Mouse (Mus musculus) liver, embryonic 12.5 days (tissue): Measurements from ENCODE around the gene Hcfc1r1. TPM values are rescaled to one million over a fixed set of nuclear protein-coding genes. Genes with fewer than 3 reads are reported as not detected.

ENCODE experiments used
- ATAC-seq: fragments of 200-750 bp; cut with Nextera tagmentation; 2 replicates; pipeline ENCODE4 v1.8.0; 2017; ENCODE audit warnings: moderate number of reproducible peaks, mild to moderate bottlenecking, moderate library complexity
- H3K27ac ChIP-seq: fragments of 300-500 bp; sonication (generic); 2 replicates; pipeline ENCODE4 v1.5.1; 2016; ENCODE audit warnings: mild to moderate bottlenecking
- H3K27me3 ChIP-seq: fragments of 300-500 bp; sonication (generic); replicated peaks from 2 replicates; pipeline ENCODE4 v1.6.1; 2016; ENCODE audit warnings: mild to moderate bottlenecking, moderate library complexity
- H3K36me3 ChIP-seq: fragments of 300-500 bp; sonication (generic); 2 replicates; pipeline ENCODE4 v1.6.1; 2016; ENCODE audit warnings: mild to moderate bottlenecking, moderate library complexity
- H3K4me1 ChIP-seq: fragments of 300-500 bp; sonication (generic); 2 replicates; pipeline ENCODE4 v1.6.1; 2016
- H3K4me2 ChIP-seq: fragments of 300-500 bp; sonication (generic); 2 replicates; pipeline ENCODE4 v1.6.1; 2016; ENCODE audit warnings: mild to moderate bottlenecking, moderate library complexity
- H3K4me3 ChIP-seq: fragments of 300-500 bp; sonication (generic); 2 replicates; pipeline ENCODE4 v1.5.1; 2016; ENCODE audit warnings: mild to moderate bottlenecking, moderate library complexity
- H3K9ac ChIP-seq: fragments of 300-500 bp; sonication (generic); 2 replicates; pipeline ENCODE4 v1.6.1; 2016; ENCODE audit warnings: mild to moderate bottlenecking, moderate library complexity
- H3K9me3 ChIP-seq: fragments of 300-500 bp; sonication (generic); replicated peaks from 2 replicates; pipeline ENCODE4 v1.6.1; 2016; ENCODE audit warnings: mild to moderate bottlenecking, moderate library complexity
- WGBS: fragments of 180-500 bp; shearing (Covaris S2); methylation state at CpG from one replicate; pipeline ENCODE4 v1.1.7; 2016; ENCODE audit not compliant: insufficient replicate concordance; 5-methylcytosine and 5-hydroxymethylcytosine counted together
- polyA plus RNA-seq: library from polyadenylated mRNA; unstranded; fragments of >200 nt; fragmentation: Nextera tagmentation; extraction: Ambion mirVana; gene quantifications from 2 replicates; pipeline ENCODE4 v1.2.1, GENCODE M21; 2016

The Hcfc1r1 gene
- polyA plus RNA-seq, 1 experiment from 2014 or later: 23.6 TPM

GRCm38 (mm10) chr17:23699131-23700077 is 26.0 kb downstream of the Hcfc1r1 start:
- 3% methylated on average over 67 of the region's 101 CpGs for WGBS
- Histone ChIP-seq H3K4me1 (peaks cover 12% of the 10 kb centered on the region; the same call in 1 of the 2 replicates), H3K9ac (peak overlapping the region; percentile 55), H3K36me3 (no peaks in the 10 kb centered on the region), H3K27ac (no peak overlapping the region), H3K27me3 (peaks cover 88% of the 10 kb centered on the region), H3K9me3 (no peaks in the 10 kb centered on the region), H3K4me2 (peak overlapping the region; percentile 92), H3K4me3 (peak overlapping the region; percentile 64)
- ATAC-seq: peak; percentile 30; the same call in 1 of the 2 replicates

DNA sequence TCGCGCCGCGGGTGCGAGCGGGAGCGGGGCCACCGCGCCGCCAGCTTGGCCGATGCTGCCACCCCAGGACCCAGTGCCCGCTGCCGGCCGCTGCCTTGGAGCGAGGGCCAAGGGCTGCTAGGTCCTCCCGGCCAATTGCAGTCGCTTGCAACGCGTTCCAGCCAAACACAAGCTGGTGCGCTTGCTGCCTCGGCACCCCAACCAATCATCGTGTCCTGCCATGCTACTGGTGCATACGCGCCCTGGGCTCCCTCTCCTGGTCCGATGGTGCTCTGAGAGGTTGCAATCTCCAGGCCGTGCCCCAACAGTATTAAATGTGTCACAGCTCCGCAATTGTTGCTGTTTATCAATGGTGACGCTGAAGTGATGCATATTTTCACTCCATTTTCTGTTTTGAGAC is 26.7 kb downstream of the Hcfc1r1 start:
- H3K27me3 ChIP-seq: peaks cover 89% of the 10 kb centered on the region
- H3K27ac ChIP-seq: no peak overlapping the region
- H3K4me1 ChIP-seq: peaks cover 12% of the 10 kb centered on the region; the same call in 1 of the 2 replicates
- 4% methylated on average over 28 of the region's 28 CpGs for WGBS
- ATAC-seq: peak; percentile 85
- no peaks in the 10 kb centered on the region for H3K36me3 ChIP-seq
- H3K9me3 ChIP-seq: no peaks in the 10 kb centered on the region
- H3K4me2 ChIP-seq: peak overlapping the region; percentile 92
- H3K9ac ChIP-seq: peak overlapping the region; percentile 55
- H3K4me3 ChIP-seq: peak overlapping the region; percentile 64

GRCm38 (mm10) chr17:23703301-23703700 is 29.9 kb downstream of the Hcfc1r1 start:
- 66% methylated on average over 9 of the region's 9 CpGs for WGBS

GRCm38 (mm10) chr17:23704741-23705140 is 31.3 kb downstream of the Hcfc1r1 start:
- Histone ChIP-seq H3K4me3 (no peak overlapping the region), H3K9me3 (no peaks in the 10 kb centered on the region), H3K4me1 (peaks cover 5% of the 10 kb centered on the region; the same call in 1 of the 2 replicates), H3K4me2 (no peak overlapping the region), H3K36me3 (no peaks in the 10 kb centered on the region), H3K9ac (no peak overlapping the region), H3K27me3 (peaks cover 79% of the 10 kb centered on the region), H3K27ac (no peak overlapping the region)
- WGBS: 64% methylated on average over 7 of the region's 7 CpGs
- ATAC-seq: no peak

More at GRCm38 (mm10) chr17:23703301-23703700, 29.9 kb downstream of the Hcfc1r1 start:
- no peak for ATAC-seq
- peaks cover 12% of the 10 kb centered on the region; the same call in 1 of the 2 replicates for H3K4me1 ChIP-seq
- no peak overlapping the region for H3K27ac ChIP-seq
- peaks cover 87% of the 10 kb centered on the region for H3K27me3 ChIP-seq
- no peak overlapping the region for H3K4me3 ChIP-seq
- H3K9me3 ChIP-seq: no peaks in the 10 kb centered on the region
- H3K36me3 ChIP-seq: no peaks in the 10 kb centered on the region
- no peak overlapping the region for H3K9ac ChIP-seq
- H3K4me2 ChIP-seq: no peak overlapping the region

- Histone ChIP-seq H3K27me3 (peaks cover 79% of the 10 kb centered on the region), H3K27ac (no peak overlapping the region), H3K4me1 (no peaks in the 10 kb centered on the region), H3K36me3 (no peaks in the 10 kb centered on the region), H3K4me2 (no peak overlapping the region), H3K9me3 (no peaks in the 10 kb centered on the region), H3K4me3 (no peak overlapping the region), H3K9ac (no peak overlapping the region)
- 78% methylated on average over 7 of the region's 7 CpGs for WGBS
- peak; percentile 30; the same call in 1 of the 2 replicates for ATAC-seq
Measured at GRCm38 (mm10) chr17:23705525-23706104, 32.2 kb downstream of the Hcfc1r1 start.

DNA sequence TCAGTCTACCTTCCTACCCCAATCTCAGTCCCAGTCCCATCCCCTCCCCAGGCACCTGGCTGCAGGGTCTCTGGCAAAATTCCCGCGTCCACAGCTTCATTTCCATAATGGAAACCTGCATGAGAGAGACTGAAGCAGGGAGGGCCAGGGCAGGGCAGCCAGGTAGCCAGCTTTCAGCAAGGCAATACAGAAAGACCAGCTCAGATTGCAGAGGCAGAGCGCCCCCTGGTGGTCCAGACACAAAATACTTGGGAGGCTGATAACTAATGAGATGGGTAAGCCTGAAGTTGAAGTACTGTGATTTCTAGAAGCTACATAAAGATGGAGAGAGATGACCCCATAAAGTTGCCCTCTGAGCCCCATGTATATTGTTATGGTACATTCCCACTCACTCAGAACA is 32.8 kb downstream of the Hcfc1r1 start:
- Histone ChIP-seq H3K36me3 (no peaks in the 10 kb centered on the region), H3K27ac (no peak overlapping the region), H3K9ac (no peak overlapping the region), H3K4me3 (no peak overlapping the region), H3K4me1 (no peaks in the 10 kb centered on the region), H3K9me3 (no peaks in the 10 kb centered on the region), H3K4me2 (no peak overlapping the region), H3K27me3 (peaks cover 77% of the 10 kb centered on the region)
- WGBS: 0% methylated on average over 3 of the region's 3 CpGs
- no peak for ATAC-seq

GRCm38 (mm10) chr17:23717003-23717402 is 43.6 kb downstream of the Hcfc1r1 start:
- no peak for ATAC-seq
- no peak overlapping the region for H3K27ac ChIP-seq
- no peaks in the 10 kb centered on the region for H3K36me3 ChIP-seq
- no peak overlapping the region for H3K4me2 ChIP-seq
- H3K4me3 ChIP-seq: no peak overlapping the region
- H3K9ac ChIP-seq: no peak overlapping the region
- peaks cover 51% of the 10 kb centered on the region for H3K27me3 ChIP-seq
- WGBS: 48% methylated on average over 2 of the region's 2 CpGs
- no peaks in the 10 kb centered on the region for H3K4me1 ChIP-seq
- H3K9me3 ChIP-seq: no peaks in the 10 kb centered on the region

DNA sequence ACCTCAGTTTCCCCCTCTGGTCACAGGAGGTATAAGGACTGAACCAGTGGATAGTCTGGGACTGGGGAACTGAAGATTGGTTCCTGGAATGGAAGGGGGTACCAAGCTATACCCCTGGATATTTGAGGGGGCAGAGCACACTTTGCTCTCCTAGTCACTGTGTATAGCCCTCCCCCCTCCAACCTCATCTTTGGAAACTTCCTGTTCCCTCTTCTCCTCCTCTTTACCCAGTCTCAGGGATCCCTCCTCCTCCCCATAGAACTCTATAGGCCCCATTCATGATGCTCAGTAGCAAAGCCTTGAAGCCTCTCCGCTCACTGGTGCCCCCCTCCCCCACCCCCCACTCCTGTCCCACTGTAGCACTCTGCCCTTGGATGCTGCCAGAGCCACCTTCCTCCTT is 46.1 kb downstream of the Hcfc1r1 start:
- H3K4me2 ChIP-seq: no peak overlapping the region
- no peaks in the 10 kb centered on the region for H3K36me3 ChIP-seq
- H3K9ac ChIP-seq: no peak overlapping the region
- H3K9me3 ChIP-seq: no peaks in the 10 kb centered on the region
- ATAC-seq: no peak
- H3K27ac ChIP-seq: no peak overlapping the region
- WGBS: 21% methylated on average over 1 of the region's 1 CpGs
- H3K27me3 ChIP-seq: peaks cover 43% of the 10 kb centered on the region
- no peak overlapping the region for H3K4me3 ChIP-seq
- no peaks in the 10 kb centered on the region for H3K4me1 ChIP-seq

GRCm38 (mm10) chr17:23721886-23722285 is 48.5 kb downstream of the Hcfc1r1 start:
- H3K9me3 ChIP-seq: no peaks in the 10 kb centered on the region
- H3K9ac ChIP-seq: no peak overlapping the region
- H3K27me3 ChIP-seq: peaks cover 35% of the 10 kb centered on the region
- H3K4me1 ChIP-seq: peaks cover 12% of the 10 kb centered on the region
- H3K4me2 ChIP-seq: no peak overlapping the region
- ATAC-seq: no peak
- 66% methylated on average over 2 of the region's 2 CpGs for WGBS
- no peak overlapping the region for H3K27ac ChIP-seq
- H3K36me3 ChIP-seq: no peaks in the 10 kb centered on the region
- no peak overlapping the region for H3K4me3 ChIP-seq

DNA sequence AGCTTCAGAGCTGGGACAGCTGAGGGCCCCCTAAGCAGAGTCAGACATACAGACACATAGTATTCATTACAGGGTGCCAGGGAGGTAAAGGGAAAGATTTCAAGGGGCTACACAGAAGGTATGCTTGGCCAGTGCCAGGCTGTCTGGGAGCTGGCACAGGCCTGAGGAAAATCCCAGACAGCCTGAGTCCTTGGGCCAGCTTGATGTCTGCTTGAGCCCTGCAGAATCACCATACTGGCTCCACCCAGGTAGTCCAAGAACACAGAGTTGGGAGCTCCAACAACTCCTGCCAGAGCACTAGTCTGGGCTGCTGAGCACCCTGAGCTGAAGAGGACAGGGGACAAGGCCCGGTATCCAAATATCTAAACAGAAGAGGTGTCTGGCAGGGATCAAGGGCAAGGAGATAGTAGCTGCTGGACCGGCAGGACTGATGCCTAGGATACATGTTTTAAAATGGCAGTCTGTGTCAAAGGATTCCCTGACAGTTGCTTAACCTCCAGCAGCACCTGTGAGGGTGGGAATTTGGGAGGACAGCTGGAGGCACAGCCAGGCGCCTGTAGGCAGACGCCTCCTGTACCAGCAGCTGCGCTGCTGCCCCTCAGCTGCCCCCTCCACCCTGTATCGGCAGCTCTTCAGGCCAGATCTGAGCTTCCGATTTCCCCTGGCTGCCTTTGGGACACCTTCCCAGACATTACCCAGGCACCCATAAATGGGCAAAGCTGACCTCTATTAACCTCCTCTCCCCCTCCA is 49.2 kb downstream of the Hcfc1r1 start, which contains the start of gene 1520401A03Rik:
TSS of gene 1520401A03Rik (minus strand) at position 408 of the 750 bp plus-strand sequence.
- no peaks in the 10 kb centered on the region for H3K9me3 ChIP-seq
- H3K4me3 ChIP-seq: no peak within 1 kb of the TSS
- no peak for ATAC-seq
- H3K36me3 ChIP-seq: no peaks in the 10 kb centered on the region
- H3K27me3 ChIP-seq: peaks cover 28% of the 10 kb centered on the region
- H3K4me1 ChIP-seq: peaks cover 19% of the 10 kb centered on the region
- H3K9ac ChIP-seq: no peak within 1 kb of the TSS
- no peak within 1 kb of the TSS for H3K4me2 ChIP-seq
- H3K27ac ChIP-seq: no peak within 1 kb of the TSS
- WGBS: 64% methylated on average over 7 of the region's 7 CpGs
